Mouse (Mus musculus): Measurements from ENCODE around the gene Vwa3a. TPM values are rescaled to one million over a fixed set of nuclear protein-coding genes. Genes with fewer than 3 reads are reported as not detected.

The Vwa3a gene
- polyA plus RNA-seq, 1 experiment from 2014 or later: 0.43 TPM

DNA sequence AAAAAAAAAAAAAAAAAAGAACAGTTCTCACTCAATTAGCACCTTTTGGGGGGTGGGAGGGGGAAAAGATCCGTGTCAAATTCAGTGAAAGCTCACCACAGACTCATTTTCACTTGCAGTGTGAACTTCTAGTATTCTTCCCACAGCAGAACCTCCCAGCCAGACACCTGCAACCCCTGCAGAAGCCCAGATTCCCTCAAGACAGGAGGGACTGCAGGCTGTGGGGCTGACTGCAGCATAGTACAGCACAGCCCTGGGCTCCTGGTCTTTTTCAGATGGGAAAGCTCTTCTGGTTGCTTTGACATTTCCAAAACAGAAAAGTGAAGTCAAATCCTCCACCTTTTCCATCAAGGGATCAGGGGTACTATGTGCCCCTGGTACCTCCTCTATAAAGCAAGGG is 28.3 kb downstream of the Vwa3a start:
- Histone ChIP-seq H3K4me1 (ENCODE audit: control insufficient read depth, insufficient read depth, low read length) (no peaks in the 10 kb centered on the region), H3K36me3 (ENCODE audit: control insufficient read depth, insufficient read depth, low read length) (no peaks in the 10 kb centered on the region), H3K27ac (ENCODE audit: low read length) (no peak overlapping the region), H3K9ac (ENCODE audit: low read length) (no peak overlapping the region), H3K4me3 (replicated peaks; ENCODE audit: low read length) (no peak overlapping the region), H3K4me2 (ENCODE audit: low read depth, low read length) (no peak overlapping the region), H3K9me3 (replicated peaks; ENCODE audit: control insufficient read depth, low read length) (no peaks in the 10 kb centered on the region), H3K27me3 (ENCODE audit: control insufficient read depth, insufficient read depth, low read length) (no peaks in the 10 kb centered on the region)
- 0% methylated on average over 1 of the region's 1 CpGs for WGBS
- no peak for ATAC-seq (ENCODE audit: insufficient read depth, low FRiP score)

- no peaks in the 10 kb centered on the region for H3K27me3 ChIP-seq (ENCODE audit: control insufficient read depth, insufficient read depth, low read length)
- H3K4me3 ChIP-seq (replicated peaks; ENCODE audit: low read length): no peak overlapping the region
- no peak overlapping the region for H3K27ac ChIP-seq (ENCODE audit: low read length)
- WGBS: 48% methylated on average over 1 of the region's 1 CpGs
- H3K9ac ChIP-seq (ENCODE audit: low read length): no peak overlapping the region
- no peaks in the 10 kb centered on the region for H3K36me3 ChIP-seq (ENCODE audit: control insufficient read depth, insufficient read depth, low read length)
- ATAC-seq (ENCODE audit: insufficient read depth, low FRiP score): no peak
- no peaks in the 10 kb centered on the region for H3K4me1 ChIP-seq (ENCODE audit: control insufficient read depth, insufficient read depth, low read length)
- H3K4me2 ChIP-seq (ENCODE audit: low read depth, low read length): no peak overlapping the region
- H3K9me3 ChIP-seq (replicated peaks; ENCODE audit: control insufficient read depth, low read length): no peaks in the 10 kb centered on the region
These were observed 32.3 kb downstream of the Vwa3a start for GRCm38 (mm10) chr7:120771389-120771788.

- Histone ChIP-seq H3K27me3 (ENCODE audit: control insufficient read depth, insufficient read depth, low read length) (no peaks in the 10 kb centered on the region), H3K27ac (ENCODE audit: low read length) (no peak overlapping the region), H3K4me2 (ENCODE audit: low read depth, low read length) (no peak overlapping the region), H3K4me1 (ENCODE audit: control insufficient read depth, insufficient read depth, low read length) (no peaks in the 10 kb centered on the region), H3K36me3 (ENCODE audit: control insufficient read depth, insufficient read depth, low read length) (no peaks in the 10 kb centered on the region), H3K9ac (ENCODE audit: low read length) (no peak overlapping the region), H3K4me3 (replicated peaks; ENCODE audit: low read length) (no peak overlapping the region), H3K9me3 (replicated peaks; ENCODE audit: control insufficient read depth, low read length) (no peaks in the 10 kb centered on the region)
- no peak for ATAC-seq (ENCODE audit: insufficient read depth, low FRiP score)
- 47% methylated on average over 2 of the region's 2 CpGs for WGBS
These were observed 38.9 kb downstream of the Vwa3a start for GRCm38 (mm10) chr7:120778012-120778411.

- H3K9ac ChIP-seq (ENCODE audit: low read length): no peak overlapping the region
- no peak overlapping the region for H3K27ac ChIP-seq (ENCODE audit: low read length)
- H3K36me3 ChIP-seq (ENCODE audit: control insufficient read depth, insufficient read depth, low read length): no peaks in the 10 kb centered on the region
- no peak overlapping the region for H3K4me2 ChIP-seq (ENCODE audit: low read depth, low read length)
- H3K4me1 ChIP-seq (ENCODE audit: control insufficient read depth, insufficient read depth, low read length): no peaks in the 10 kb centered on the region
- 69% methylated on average over 4 of the region's 4 CpGs for WGBS
- no peak for ATAC-seq (ENCODE audit: insufficient read depth, low FRiP score)
- no peak overlapping the region for H3K4me3 ChIP-seq (replicated peaks; ENCODE audit: low read length)
- no peaks in the 10 kb centered on the region for H3K27me3 ChIP-seq (ENCODE audit: control insufficient read depth, insufficient read depth, low read length)
- no peaks in the 10 kb centered on the region for H3K9me3 ChIP-seq (replicated peaks; ENCODE audit: control insufficient read depth, low read length)
These were observed 56.4 kb downstream of the Vwa3a start for GRCm38 (mm10) chr7:120795544-120795943.

DNA sequence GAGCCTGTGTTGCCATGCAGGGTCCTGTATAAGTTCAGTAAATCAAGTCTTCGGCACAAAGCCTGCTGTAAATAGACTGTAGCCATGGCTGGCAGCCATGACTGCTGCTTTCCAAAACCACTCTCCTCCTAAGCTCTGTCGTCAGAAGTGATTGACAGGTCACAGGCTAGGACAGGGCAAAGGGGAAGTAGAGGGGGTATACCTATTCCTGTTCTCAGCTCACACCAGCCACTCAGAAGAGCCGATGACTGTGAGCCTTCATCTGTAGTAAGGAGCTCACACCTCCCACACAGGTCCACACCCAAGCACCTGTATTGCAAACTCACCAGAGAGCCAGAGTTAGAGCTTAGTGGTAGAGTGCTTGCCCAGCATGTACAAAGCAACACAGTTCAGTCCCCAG is 57.3 kb downstream of the Vwa3a start:
- no peak overlapping the region for H3K4me3 ChIP-seq (replicated peaks; ENCODE audit: low read length)
- no peak overlapping the region for H3K27ac ChIP-seq (ENCODE audit: low read length)
- no peaks in the 10 kb centered on the region for H3K36me3 ChIP-seq (ENCODE audit: control insufficient read depth, insufficient read depth, low read length)
- H3K9me3 ChIP-seq (replicated peaks; ENCODE audit: control insufficient read depth, low read length): no peaks in the 10 kb centered on the region
- ATAC-seq (ENCODE audit: insufficient read depth, low FRiP score): no peak
- no peak overlapping the region for H3K9ac ChIP-seq (ENCODE audit: low read length)
- H3K4me1 ChIP-seq (ENCODE audit: control insufficient read depth, insufficient read depth, low read length): no peaks in the 10 kb centered on the region
- 64% methylated on average over 3 of the region's 3 CpGs for WGBS
- H3K4me2 ChIP-seq (ENCODE audit: low read depth, low read length): no peak overlapping the region
- H3K27me3 ChIP-seq (ENCODE audit: control insufficient read depth, insufficient read depth, low read length): no peaks in the 10 kb centered on the region

DNA sequence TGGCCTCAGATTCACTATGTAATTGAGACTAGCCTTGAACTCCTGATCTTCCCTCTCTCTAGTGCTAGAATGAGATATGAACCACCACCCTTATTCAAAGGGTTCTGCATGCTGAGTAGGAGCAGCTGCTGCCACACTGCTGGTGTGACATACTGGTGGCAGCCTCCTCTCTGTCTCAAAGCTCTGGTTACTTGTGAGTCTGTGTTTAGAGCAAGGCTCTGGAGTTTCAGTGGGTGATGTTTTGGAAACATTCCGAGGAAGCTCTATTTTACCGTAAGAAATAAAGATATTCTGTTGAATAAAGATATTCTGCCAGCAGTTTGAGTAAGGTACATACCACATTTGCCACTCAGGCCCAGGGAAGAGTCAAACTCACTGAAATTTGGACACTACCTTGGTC is 64.2 kb downstream of the Vwa3a start:
- WGBS: 91% methylated on average over 2 of the region's 2 CpGs
- ATAC-seq (ENCODE audit: insufficient read depth, low FRiP score): no peak
- Histone ChIP-seq H3K27me3 (ENCODE audit: control insufficient read depth, insufficient read depth, low read length) (no peaks in the 10 kb centered on the region), H3K4me2 (ENCODE audit: low read depth, low read length) (no peak overlapping the region), H3K9ac (ENCODE audit: low read length) (no peak overlapping the region), H3K36me3 (ENCODE audit: control insufficient read depth, insufficient read depth, low read length) (no peaks in the 10 kb centered on the region), H3K4me3 (replicated peaks; ENCODE audit: low read length) (no peak overlapping the region), H3K9me3 (replicated peaks; ENCODE audit: control insufficient read depth, low read length) (no peaks in the 10 kb centered on the region), H3K4me1 (ENCODE audit: control insufficient read depth, insufficient read depth, low read length) (no peaks in the 10 kb centered on the region), H3K27ac (ENCODE audit: low read length) (no peak overlapping the region)

DNA sequence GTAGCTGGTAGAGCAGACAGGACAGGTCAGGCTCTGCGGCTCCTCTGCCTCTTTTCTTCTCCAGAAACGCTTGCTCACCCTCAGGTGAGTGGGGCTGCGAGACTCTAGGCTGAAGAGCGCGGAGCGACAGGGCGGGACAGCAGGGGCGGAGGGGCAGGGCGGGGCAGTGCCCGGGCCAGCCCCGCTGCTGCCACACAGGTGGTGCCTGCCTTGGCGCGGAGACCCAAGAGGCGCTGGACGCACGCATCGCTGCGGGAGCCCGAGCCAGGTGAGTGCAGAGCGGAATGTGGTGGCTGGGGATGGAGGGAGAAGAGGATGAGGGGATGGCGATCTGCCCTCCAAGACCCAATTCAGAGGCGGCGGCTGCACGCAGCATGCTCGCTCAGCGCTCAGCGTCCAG is 70.6 kb downstream of the Vwa3a start:
- Histone ChIP-seq H3K27me3 (ENCODE audit: control insufficient read depth, insufficient read depth, low read length) (no peaks in the 10 kb centered on the region), H3K9ac (ENCODE audit: low read length) (no peak overlapping the region), H3K4me1 (ENCODE audit: control insufficient read depth, insufficient read depth, low read length) (no peaks in the 10 kb centered on the region), H3K4me3 (replicated peaks; ENCODE audit: low read length) (peak overlapping the region; percentile 27), H3K9me3 (replicated peaks; ENCODE audit: control insufficient read depth, low read length) (no peaks in the 10 kb centered on the region), H3K36me3 (ENCODE audit: control insufficient read depth, insufficient read depth, low read length) (no peaks in the 10 kb centered on the region), H3K27ac (ENCODE audit: low read length) (no peak overlapping the region), H3K4me2 (ENCODE audit: low read depth, low read length) (peak overlapping the region; percentile 41)
- 4% methylated on average over 27 of the region's 27 CpGs for WGBS
- no peak for ATAC-seq (ENCODE audit: insufficient read depth, low FRiP score)

- Histone ChIP-seq H3K9me3 (replicated peaks; ENCODE audit: control insufficient read depth, low read length) (no peaks in the 10 kb centered on the region), H3K4me2 (ENCODE audit: low read depth, low read length) (no peak within 1 kb of the TSS), H3K27ac (ENCODE audit: low read length) (no peak within 1 kb of the TSS), H3K36me3 (ENCODE audit: control insufficient read depth, insufficient read depth, low read length) (no peaks in the 10 kb centered on the region), H3K9ac (ENCODE audit: low read length) (no peak within 1 kb of the TSS), H3K27me3 (ENCODE audit: control insufficient read depth, insufficient read depth, low read length) (no peaks in the 10 kb centered on the region), H3K4me1 (ENCODE audit: control insufficient read depth, insufficient read depth, low read length) (no peaks in the 10 kb centered on the region), H3K4me3 (replicated peaks; ENCODE audit: low read length) (no peak within 1 kb of the TSS)
- WGBS: 71% methylated on average over 6 of the region's 6 CpGs
- ATAC-seq (ENCODE audit: insufficient read depth, low FRiP score): peak; percentile 61; the same call in 1 of the 2 replicates
These were observed 72.8 kb downstream of the Vwa3a start, which contains the start of gene Gm5737 for GRCm38 (mm10) chr7:120811834-120812415. TSS of gene Gm5737 (plus strand) at chr7:120812365.

- Histone ChIP-seq H3K4me1 (ENCODE audit: control insufficient read depth, insufficient read depth, low read length) (no peaks in the 10 kb centered on the region), H3K9ac (ENCODE audit: low read length) (no peak overlapping the region), H3K4me2 (ENCODE audit: low read depth, low read length) (no peak overlapping the region), H3K4me3 (replicated peaks; ENCODE audit: low read length) (no peak overlapping the region), H3K27ac (ENCODE audit: low read length) (no peak overlapping the region), H3K9me3 (replicated peaks; ENCODE audit: control insufficient read depth, low read length) (no peaks in the 10 kb centered on the region), H3K27me3 (ENCODE audit: control insufficient read depth, insufficient read depth, low read length) (no peaks in the 10 kb centered on the region), H3K36me3 (ENCODE audit: control insufficient read depth, insufficient read depth, low read length) (no peaks in the 10 kb centered on the region)
- WGBS: 86% methylated on average over 6 of the region's 6 CpGs
- no peak for ATAC-seq (ENCODE audit: insufficient read depth, low FRiP score)
These were observed 78.4 kb downstream of the Vwa3a start for GRCm38 (mm10) chr7:120817552-120817951.
